Comparison of ENCODE assay signal across 8 mouse cellular contexts in the genomic region with DNA sequence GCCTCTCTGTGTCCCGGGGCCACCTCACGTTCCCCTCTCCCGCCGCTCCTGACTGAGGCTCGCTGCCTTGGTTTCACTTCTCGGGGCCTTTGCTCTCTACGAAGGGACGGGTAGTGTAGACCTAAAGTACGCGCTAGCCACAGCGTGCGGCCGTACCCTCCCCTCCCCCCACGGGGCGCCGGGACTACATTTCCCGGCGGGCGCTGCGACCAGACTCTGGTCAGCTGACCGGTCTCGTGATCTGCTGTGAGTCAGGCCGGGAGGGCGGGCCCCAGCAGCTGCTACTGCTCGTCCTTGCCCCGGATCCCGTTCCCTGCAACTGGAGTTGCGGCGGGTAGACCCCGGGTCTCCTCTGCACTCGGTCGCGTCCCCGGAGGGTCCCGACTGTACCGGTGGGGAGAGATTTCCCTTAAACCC. TPM values are rescaled to one million over a fixed set of nuclear protein-coding genes. Genes with fewer than 3 reads are reported as not detected.
A peak's percentile ranks its signal among the peaks of the same experiment; 100 is the strongest.
DNase-seq lines count a peak whose midpoint lies in the region; ATAC-seq and TF ChIP-seq lines count a peak whose summit lies in the region.

No protein-coding gene starts in this region.

- TF ChIP-seq POLR2A in limb, embryonic 14.5 days (IDR thresholded peaks at IDR 0.05; ENCODE audit: borderline replicate concordance, extremely low read depth, insufficient read depth, insufficient read length), result no peak

- peaks cover 24% of the 10 kb centered on the region for H3K36me3 ChIP-seq in embryonic facial prominence, embryonic 12.5 days
- peaks cover 40% of the 10 kb centered on the region for H3K36me3 ChIP-seq in limb, embryonic 14.5 days (ENCODE audit: control insufficient read depth, insufficient read depth, low read length)
- peaks cover 4% of the 10 kb centered on the region; the same call in 1 of the 2 replicates for H3K36me3 ChIP-seq in midbrain, embryonic 16.5 days (ENCODE audit: control insufficient read depth, insufficient read depth, low read length)

- no peaks in the 10 kb centered on the region for H3K9me3 ChIP-seq in embryonic facial prominence, embryonic 12.5 days
- no peaks in the 10 kb centered on the region for H3K9me3 ChIP-seq in limb, embryonic 14.5 days (ENCODE audit: control insufficient read depth, low read length)
- no peaks in the 10 kb centered on the region for H3K9me3 ChIP-seq in midbrain, embryonic 16.5 days (replicated peaks; ENCODE audit: control insufficient read depth, low read length, poor library complexity, severe bottlenecking)

- peak overlapping the region; percentile 82 for H3K4me2 ChIP-seq in embryonic facial prominence, embryonic 12.5 days (replicated peaks)
- H3K4me2 ChIP-seq in limb, embryonic 14.5 days (replicated peaks; ENCODE audit: low read depth, low read length, severe bottlenecking), result peak overlapping the region; percentile 76
- peak overlapping the region; percentile 79 for H3K4me2 ChIP-seq in midbrain, embryonic 16.5 days (ENCODE audit: low read length)

- peak; percentile 96 for DNase-seq in 3T3-L1 (ENCODE audit: low read depth, low spot score)
- peak; percentile 99 for DNase-seq in adrenal gland, postnatal 36 days
- DNase-seq in heart, adult 18-20 months, result peak; percentile 98 to 99
- DNase-seq in kidney, adult 8-10 months, result peak; percentile 96 to 98
- DNase-seq in limb, embryonic 14.5 days (ENCODE audit: low spot score), result peak; percentile 97
- DNase-seq in spleen, postnatal 14 days (ENCODE audit: low spot score in 2 of 2), result peak; percentile 92 to 96

- peaks cover 20% of the 10 kb centered on the region for H3K4me1 ChIP-seq in embryonic facial prominence, embryonic 12.5 days
- H3K4me1 ChIP-seq in limb, embryonic 14.5 days (ENCODE audit: control insufficient read depth, insufficient read depth, low read length), result peaks cover 12% of the 10 kb centered on the region
- peaks cover 35% of the 10 kb centered on the region for H3K4me1 ChIP-seq in midbrain, embryonic 16.5 days (ENCODE audit: control insufficient read depth, insufficient read depth, low read length)

- H3K27ac ChIP-seq in embryonic facial prominence, embryonic 12.5 days, result peak overlapping the region; percentile 99
- peak overlapping the region; percentile 97 for H3K27ac ChIP-seq in limb, embryonic 14.5 days (replicated peaks; ENCODE audit: low read depth, low read length)
- H3K27ac ChIP-seq in midbrain, embryonic 16.5 days (ENCODE audit: low read length), result peak overlapping the region; percentile 99

- peak overlapping the region; percentile 98 for H3K9ac ChIP-seq in embryonic facial prominence, embryonic 12.5 days
- peak overlapping the region; percentile 95 for H3K9ac ChIP-seq in limb, embryonic 14.5 days (ENCODE audit: low read depth, low read length, severe bottlenecking)
- H3K9ac ChIP-seq in midbrain, embryonic 16.5 days (ENCODE audit: low read depth, low read length), result peak overlapping the region; percentile 97

- WGBS in embryonic facial prominence, embryonic 12.5 days, result under 1% methylated on average over 36 of the region's 36 CpGs
- WGBS in limb, embryonic 14.5 days, result 1% methylated on average over 32 of the region's 36 CpGs
- WGBS in midbrain, embryonic 16.5 days, result under 1% methylated on average over 36 of the region's 36 CpGs

- H3K4me3 ChIP-seq in embryonic facial prominence, embryonic 12.5 days, result peak overlapping the region; percentile 96
- peak overlapping the region; percentile 100 for H3K4me3 ChIP-seq in limb, embryonic 14.5 days (replicated peaks; ENCODE audit: low read length)
- peak overlapping the region; percentile 93 for H3K4me3 ChIP-seq in midbrain, embryonic 16.5 days (ENCODE audit: low read depth, low read length)

- H3K27me3 ChIP-seq in embryonic facial prominence, embryonic 12.5 days, result no peaks in the 10 kb centered on the region
- H3K27me3 ChIP-seq in limb, embryonic 14.5 days (ENCODE audit: control insufficient read depth, insufficient read depth, low read length), result no peaks in the 10 kb centered on the region
- H3K27me3 ChIP-seq in midbrain, embryonic 16.5 days (ENCODE audit: control insufficient read depth, insufficient read depth, low read depth, low read length), result no peaks in the 10 kb centered on the region

- peak; percentile 86 for ATAC-seq in embryonic facial prominence, embryonic 12.5 days (ENCODE audit: insufficient number of reproducible peaks, insufficient read depth, low FRiP score, low TSS enrichment)
- peak; percentile 90 for ATAC-seq in limb, embryonic 14.5 days (ENCODE audit: low FRiP score, low read depth)
- peak; percentile 93 for ATAC-seq in midbrain, embryonic 16.5 days

RNA-seq across cellular contexts. Expression of a gene that starts 0.6 kb away (rescaled TPM):
- 100 to 1,000 TPM; 235 to 275 TPM for total RNA-seq in adrenal gland, postnatal 36 days (2021)
- polyA plus RNA-seq in embryonic facial prominence, embryonic 12.5 days (2016; fragmentation: Nextera tagmentation; extraction: Ambion mirVana), result 915 and 968 TPM in 2 replicates
- total RNA-seq in heart, adult 18-20 months (2021), result 100 to 1,000 TPM in 1 of 2 experiments, 10 to 100 TPM in 1; 89.2 to 109 TPM
- polyA plus RNA-seq in limb, embryonic 14.5 days (2012; rRNA removed), result 791 and 910 TPM in 2 replicates
- 776 and 780 TPM in 2 replicates for polyA plus RNA-seq in limb, embryonic 14.5 days (2014; fragmentation: Nextera tagmentation; extraction: Ambion mirVana)
- 549 and 567 TPM in 2 replicates for polyA plus RNA-seq in midbrain, embryonic 16.5 days (2015; fragmentation: Nextera tagmentation; extraction: Ambion mirVana)

RNA-seq across cellular contexts. Expression of a gene that starts 1.3 kb away (rescaled TPM):
- total RNA-seq in adrenal gland, postnatal 36 days (2021), result 10 to 100 TPM; 33.7 to 35.2 TPM
- 47.8 and 51.2 TPM in 2 replicates for polyA plus RNA-seq in embryonic facial prominence, embryonic 12.5 days (2016; fragmentation: Nextera tagmentation; extraction: Ambion mirVana)
- 10 to 100 TPM; 30.7 to 33.7 TPM for total RNA-seq in heart, adult 18-20 months (2021)
- 35.0 and 41.5 TPM in 2 replicates for polyA plus RNA-seq in limb, embryonic 14.5 days (2012; rRNA removed)
- polyA plus RNA-seq in limb, embryonic 14.5 days (2014; fragmentation: Nextera tagmentation; extraction: Ambion mirVana), result 46.0 and 47.2 TPM in 2 replicates
- polyA plus RNA-seq in midbrain, embryonic 16.5 days (2015; fragmentation: Nextera tagmentation; extraction: Ambion mirVana), result 56.1 and 56.2 TPM in 2 replicates

RNA-seq across cellular contexts. Expression of a gene that starts 10.3 kb away (rescaled TPM):
- total RNA-seq in adrenal gland, postnatal 36 days (2021), result 10 to 100 TPM; 33.0 to 46.7 TPM
- 79.2 and 80.5 TPM in 2 replicates for polyA plus RNA-seq in embryonic facial prominence, embryonic 12.5 days (2016; fragmentation: Nextera tagmentation; extraction: Ambion mirVana)
- 10 to 100 TPM; 37.5 to 42.3 TPM for total RNA-seq in heart, adult 18-20 months (2021)
- polyA plus RNA-seq in limb, embryonic 14.5 days (2012; rRNA removed), result 51.2 and 57.0 TPM in 2 replicates
- 68.0 and 77.8 TPM in 2 replicates for polyA plus RNA-seq in limb, embryonic 14.5 days (2014; fragmentation: Nextera tagmentation; extraction: Ambion mirVana)
- polyA plus RNA-seq in midbrain, embryonic 16.5 days (2015; fragmentation: Nextera tagmentation; extraction: Ambion mirVana), result 66.3 and 73.0 TPM in 2 replicates

RNA-seq across cellular contexts. Expression of a gene that starts 10.4 kb away (rescaled TPM):
- total RNA-seq in adrenal gland, postnatal 36 days (2021), result 10 to 100 TPM; 31.2 to 36.2 TPM
- 63.7 and 71.2 TPM in 2 replicates for polyA plus RNA-seq in embryonic facial prominence, embryonic 12.5 days (2016; fragmentation: Nextera tagmentation; extraction: Ambion mirVana)
- total RNA-seq in heart, adult 18-20 months (2021), result 10 to 100 TPM; 38.3 to 46.4 TPM
- polyA plus RNA-seq in limb, embryonic 14.5 days (2012; rRNA removed), result 51.0 and 54.9 TPM in 2 replicates
- polyA plus RNA-seq in limb, embryonic 14.5 days (2014; fragmentation: Nextera tagmentation; extraction: Ambion mirVana), result 77.9 and 84.1 TPM in 2 replicates
- 65.2 and 67.4 TPM in 2 replicates for polyA plus RNA-seq in midbrain, embryonic 16.5 days (2015; fragmentation: Nextera tagmentation; extraction: Ambion mirVana)

RNA-seq across cellular contexts. Expression of a gene that starts 25.7 kb away (rescaled TPM):
- 10 to 100 TPM; 38.6 to 52.5 TPM for total RNA-seq in adrenal gland, postnatal 36 days (2021)
- 31.7 and 34.1 TPM in 2 replicates for polyA plus RNA-seq in embryonic facial prominence, embryonic 12.5 days (2016; fragmentation: Nextera tagmentation; extraction: Ambion mirVana)
- total RNA-seq in heart, adult 18-20 months (2021), result 10 to 100 TPM; 14.8 to 18.7 TPM
- 20.8 and 21.9 TPM in 2 replicates for polyA plus RNA-seq in limb, embryonic 14.5 days (2012; rRNA removed)
- polyA plus RNA-seq in limb, embryonic 14.5 days (2014; fragmentation: Nextera tagmentation; extraction: Ambion mirVana), result 11.0 and 13.9 TPM in 2 replicates
- polyA plus RNA-seq in midbrain, embryonic 16.5 days (2015; fragmentation: Nextera tagmentation; extraction: Ambion mirVana), result 21.8 and 22.6 TPM in 2 replicates

Comparison
In these comparisons a context has a peak if more than half of its experiments do, and no peak if none do; other contexts are left out.
1. Peak in every context shown above with its lines: DNase-seq, ATAC-seq, H3K4me3 ChIP-seq and H3K27ac ChIP-seq.